Mouse (Mus musculus) ovary, postnatal 14 days (tissue): Measurements from ENCODE around the gene Ms4a14.
A peak's percentile ranks its signal among the peaks of the same experiment; 100 is the strongest.
"Not testable (repeated sequence)": the region's sequence is repeated elsewhere in the genome, so short reads cannot be mapped to it uniquely, and the experiment has no call there.

Source experiments
- DNase-seq: peaks from one replicate; pipeline ENCODE4 v3.0.0; 2022; ENCODE audit warnings: low spot score

Gene Ms4a14

GRCm38 (mm10) chr19:11314354-11314753 lies at the start of gene Ms4a14:
Gene Ms4a14, minus strand, starts transcription at chr19:11314454.
- no peak for DNase-seq

- DNase-seq = no peak
Observed at GRCm38 (mm10) chr19:11362002-11362401, 47.7 kb upstream of the Ms4a14 start.

- no peak for DNase-seq
Observed at GRCm38 (mm10) chr19:11360106-11360505, 45.9 kb upstream of the Ms4a14 start.

GRCm38 (mm10) chr19:11355730-11356129 lies 41.5 kb upstream of the Ms4a14 start:
- DNase-seq = no peak

- no peak for DNase-seq
Observed at GRCm38 (mm10) chr19:11351878-11352277, 37.6 kb upstream of the Ms4a14 start.

- DNase-seq = peak; percentile 10
Observed at GRCm38 (mm10) chr19:11349698-11350481, 35.6 kb upstream of the Ms4a14 start.

GRCm38 (mm10) chr19:11343992-11344391 lies 29.7 kb upstream of the Ms4a14 start:
- no peak for DNase-seq

- no peak for DNase-seq
Observed at GRCm38 (mm10) chr19:11343147-11343546, 28.9 kb upstream of the Ms4a14 start.

- DNase-seq = no peak
Observed at GRCm38 (mm10) chr19:11335932-11336331, 21.7 kb upstream of the Ms4a14 start, which contains the start of gene Ms4a7. Gene Ms4a7, minus strand, starts transcription at chr19:11336146.

- DNase-seq = no peak
Observed at GRCm38 (mm10) chr19:11321123-11321522, 6.9 kb upstream of the Ms4a14 start.

- no peak for DNase-seq
Observed at GRCm38 (mm10) chr19:11316786-11317185, 2.5 kb upstream of the Ms4a14 start.

- no peak for DNase-seq
Observed at GRCm38 (mm10) chr19:11308888-11309287, 5.4 kb downstream of the Ms4a14 start.

GRCm38 (mm10) chr19:11299529-11299928 lies 14.7 kb downstream of the Ms4a14 start:
- DNase-seq = not testable (repeated sequence)

GRCm38 (mm10) chr19:11298939-11299338 lies 15.3 kb downstream of the Ms4a14 start:
- no peak for DNase-seq

GRCm38 (mm10) chr19:11293616-11294015 lies 20.6 kb downstream of the Ms4a14 start:
- DNase-seq = not testable (repeated sequence)

- DNase-seq = peak; percentile 2
Observed at GRCm38 (mm10) chr19:11292990-11293389, 21.3 kb downstream of the Ms4a14 start.

- DNase-seq = no peak
Observed at GRCm38 (mm10) chr19:11283773-11284172, 30.5 kb downstream of the Ms4a14 start, which contains the start of gene Ms4a5. Gene Ms4a5, minus strand, starts transcription at chr19:11283873.

- no peak for DNase-seq
Observed at GRCm38 (mm10) chr19:11280223-11280622, 34.0 kb downstream of the Ms4a14 start.

- no peak for DNase-seq
Observed at GRCm38 (mm10) chr19:11276431-11276830, 37.8 kb downstream of the Ms4a14 start.

GRCm38 (mm10) chr19:11266956-11267355 lies 47.3 kb downstream of the Ms4a14 start:
- DNase-seq = no peak

- DNase-seq = no peak
Observed at GRCm38 (mm10) chr19:11266052-11266845, 48.0 kb downstream of the Ms4a14 start, which contains the start of gene Ms4a1. Gene Ms4a1, minus strand, starts transcription at chr19:11266241.

- DNase-seq = no peak
Observed at GRCm38 (mm10) chr19:11264602-11265185, 49.6 kb downstream of the Ms4a14 start.
